Mouse (Mus musculus): ENCODE measurements around the gene Gpr33.

DNA sequence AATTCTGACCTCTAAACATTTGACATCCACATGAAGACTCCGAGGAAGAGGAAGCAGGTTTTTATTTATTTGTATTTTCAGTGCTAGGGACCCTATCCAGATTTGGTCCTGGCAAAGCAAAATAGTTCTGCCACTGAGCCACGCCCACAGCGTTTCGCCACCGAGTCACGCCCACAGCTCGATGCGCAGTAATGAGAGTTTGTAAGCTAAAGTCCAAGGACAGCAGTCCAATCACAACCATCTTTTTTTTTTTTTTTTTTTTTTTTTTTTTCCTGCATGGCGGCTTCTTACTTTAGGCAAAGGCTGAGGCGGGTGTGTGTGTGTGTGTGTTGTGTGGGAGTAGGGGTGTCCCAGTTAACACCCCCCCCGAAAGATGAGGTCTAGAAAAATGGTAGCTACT lies 13.8 kb downstream of the Gpr33 start:
- TF ChIP-seq POLR2A (IDR thresholded peaks at IDR 0.05; ENCODE audit: insufficient read depth, low read length), result no peak
- TF ChIP-seq CTCF (IDR thresholded peaks at IDR 0.05; ENCODE audit: low read depth, low read length), result no peak
